Mouse (Mus musculus) stomach, embryonic 16.5 days (tissue): ENCODE results near the gene Rnf144a. TPM values are rescaled to one million over a fixed set of nuclear protein-coding genes. Genes with fewer than 3 reads are reported as not detected.
"Not testable (repeated sequence)": the region's sequence is repeated elsewhere in the genome, so short reads cannot be mapped to it uniquely, and the experiment has no call there.

ENCODE experiments used
- ATAC-seq: fragments of 200-750 bp; cut with Nextera tagmentation; 2 replicates; pipeline ENCODE4 v1.8.0; 2017; ENCODE audit warnings: moderate number of reproducible peaks, moderate TSS enrichment; ENCODE audit not compliant: insufficient read depth, low FRiP score
- H3K27ac ChIP-seq: fragments of 300-500 bp; sonication (generic); 2 replicates; pipeline ENCODE4 v1.5.1; 2014; ENCODE audit warnings: low read length
- H3K27me3 ChIP-seq: fragments of 300-500 bp; sonication (generic); 2 replicates; pipeline ENCODE4 v1.6.1; 2014; ENCODE audit warnings: low read length, control low read depth, mixed read lengths; ENCODE audit not compliant: control insufficient read depth, insufficient read depth
- H3K36me3 ChIP-seq: fragments of 300-500 bp; sonication (generic); 2 replicates; pipeline ENCODE4 v1.6.1; 2014; ENCODE audit warnings: low read length; ENCODE audit not compliant: control insufficient read depth, insufficient read depth
- H3K4me1 ChIP-seq: fragments of 300-500 bp; sonication (generic); 2 replicates; pipeline ENCODE4 v1.6.1; 2014; ENCODE audit warnings: low read length, control low read depth, mixed read lengths; ENCODE audit not compliant: control insufficient read depth, insufficient read depth
- H3K4me2 ChIP-seq: fragments of 300-500 bp; sonication (generic); 2 replicates; pipeline ENCODE4 v1.6.1; 2014; ENCODE audit warnings: low read depth, low read length, mixed read lengths
- H3K4me3 ChIP-seq: fragments of 300-500 bp; sonication (generic); replicated peaks from 2 replicates; pipeline ENCODE4 v1.5.1; 2014; ENCODE audit warnings: mild to moderate bottlenecking, low read length
- H3K9ac ChIP-seq: fragments of 300-500 bp; sonication (generic); 2 replicates; pipeline ENCODE4 v1.6.1; 2014; ENCODE audit warnings: low read length
- H3K9me3 ChIP-seq: fragments of 300-500 bp; sonication (generic); replicated peaks from 2 replicates; pipeline ENCODE4 v1.6.1; 2016; ENCODE audit warnings: low read length, control low read depth; ENCODE audit not compliant: control insufficient read depth
- WGBS: fragments of 180-500 bp; shearing (Covaris S2); extraction: QIAGEN DNeasy Blood & Tissue Kit; methylation state at CpG from one replicate; pipeline ENCODE4 v1.1.7; 2014; 5-methylcytosine and 5-hydroxymethylcytosine counted together
- polyA plus RNA-seq: library from polyadenylated mRNA; unstranded; fragments of >200 nt; fragmentation: Nextera tagmentation; extraction: Ambion mirVana; gene quantifications from 2 replicates; pipeline ENCODE4 v1.2.1, GENCODE M21; 2015

Gene Rnf144a
- polyA plus RNA-seq, 1 experiment from 2014 or later: 18.3 TPM

GRCm38 (mm10) chr12:26329031-26329675 lies 85.9 kb downstream of the Rnf144a start:
- ATAC-seq: no peak
- 77% methylated on average over 6 of the region's 6 CpGs for WGBS

GRCm38 (mm10) chr12:26323783-26324364 lies 91.2 kb downstream of the Rnf144a start:
- H3K36me3 ChIP-seq: no peaks in the 10 kb centered on the region
- no peak overlapping the region for H3K4me3 ChIP-seq
- H3K9me3 ChIP-seq: no peaks in the 10 kb centered on the region
- no peaks in the 10 kb centered on the region for H3K27me3 ChIP-seq
- 79% methylated on average over 5 of the region's 5 CpGs for WGBS
- no peak overlapping the region for H3K4me2 ChIP-seq
- no peak overlapping the region for H3K27ac ChIP-seq
- no peaks in the 10 kb centered on the region for H3K4me1 ChIP-seq
- no peak overlapping the region for H3K9ac ChIP-seq
- no peak for ATAC-seq

More at GRCm38 (mm10) chr12:26329031-26329675, 85.9 kb downstream of the Rnf144a start:
- no peaks in the 10 kb centered on the region for H3K4me1 ChIP-seq
- no peak overlapping the region for H3K9ac ChIP-seq
- H3K36me3 ChIP-seq: no peaks in the 10 kb centered on the region
- H3K4me2 ChIP-seq: no peak overlapping the region
- no peaks in the 10 kb centered on the region for H3K9me3 ChIP-seq
- no peaks in the 10 kb centered on the region for H3K27me3 ChIP-seq
- no peak overlapping the region for H3K27ac ChIP-seq
- H3K4me3 ChIP-seq: no peak overlapping the region

DNA sequence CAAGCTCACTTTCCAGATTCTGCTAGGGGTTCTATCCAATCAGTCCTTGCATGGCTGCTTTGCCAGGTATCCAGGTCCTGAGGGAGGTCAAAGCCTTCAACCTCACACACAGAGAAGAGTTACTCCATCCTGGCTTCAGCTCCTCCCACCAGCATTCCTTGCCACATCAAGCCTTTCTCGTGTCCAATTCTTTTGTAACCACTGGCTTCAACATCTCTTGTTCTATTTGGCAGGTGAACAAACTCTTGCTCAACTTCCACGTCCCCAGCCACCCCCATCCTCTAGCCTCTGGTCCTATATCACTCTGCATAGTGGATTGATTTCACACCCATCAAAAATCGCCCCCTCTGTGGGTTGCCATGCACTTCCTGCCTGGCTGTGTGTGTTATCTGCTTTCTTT lies 98.8 kb downstream of the Rnf144a start:
- 64% methylated on average over 3 of the region's 3 CpGs for WGBS
- Histone ChIP-seq H3K27ac (no peak overlapping the region), H3K4me3 (no peak overlapping the region), H3K9me3 (no peaks in the 10 kb centered on the region), H3K4me2 (no peak overlapping the region), H3K4me1 (no peaks in the 10 kb centered on the region), H3K36me3 (no peaks in the 10 kb centered on the region), H3K9ac (no peak overlapping the region), H3K27me3 (no peaks in the 10 kb centered on the region)
- ATAC-seq: no peak

- no peak overlapping the region for H3K4me2 ChIP-seq
- H3K9me3 ChIP-seq: no peaks in the 10 kb centered on the region
- H3K27ac ChIP-seq: no peak overlapping the region
- H3K4me1 ChIP-seq: no peaks in the 10 kb centered on the region
- H3K27me3 ChIP-seq: no peaks in the 10 kb centered on the region
- no peaks in the 10 kb centered on the region for H3K36me3 ChIP-seq
- H3K4me3 ChIP-seq: no peak overlapping the region
- ATAC-seq: no peak
- no peak overlapping the region for H3K9ac ChIP-seq
- WGBS: 36% methylated on average over 5 of the region's 5 CpGs
These were observed 100.1 kb downstream of the Rnf144a start for GRCm38 (mm10) chr12:26314959-26315358.

DNA sequence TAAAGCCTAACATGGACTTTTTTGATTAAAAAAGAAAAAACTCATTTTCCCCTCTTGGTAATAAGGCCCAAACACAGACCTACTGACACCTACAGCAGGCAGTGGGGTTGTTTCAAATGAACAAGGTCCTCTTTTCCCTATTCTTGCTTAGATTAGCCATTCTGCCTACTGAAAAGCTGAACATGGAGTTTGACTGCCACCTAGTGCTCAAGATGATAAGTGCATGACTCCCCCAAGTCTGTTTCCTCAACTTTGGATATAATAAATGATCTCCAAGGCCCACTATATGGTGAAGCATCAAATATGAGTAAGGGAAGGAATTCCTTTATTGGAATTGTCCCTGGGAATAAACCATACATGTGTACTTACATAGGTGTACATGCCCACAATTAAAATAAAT lies 103.5 kb downstream of the Rnf144a start:
- Histone ChIP-seq H3K9ac (no peak overlapping the region), H3K27ac (no peak overlapping the region), H3K36me3 (no peaks in the 10 kb centered on the region), H3K4me2 (no peak overlapping the region), H3K4me3 (no peak overlapping the region), H3K9me3 (no peaks in the 10 kb centered on the region), H3K4me1 (no peaks in the 10 kb centered on the region), H3K27me3 (no peaks in the 10 kb centered on the region)
- ATAC-seq: no peak

- Histone ChIP-seq H3K4me3 (no peak overlapping the region), H3K27ac (no peak overlapping the region), H3K9ac (no peak overlapping the region), H3K36me3 (no peaks in the 10 kb centered on the region), H3K9me3 (no peaks in the 10 kb centered on the region), H3K27me3 (no peaks in the 10 kb centered on the region), H3K4me1 (no peaks in the 10 kb centered on the region), H3K4me2 (no peak overlapping the region)
- no peak for ATAC-seq
- WGBS: 82% methylated on average over 11 of the region's 11 CpGs
These were observed 104.8 kb downstream of the Rnf144a start for GRCm38 (mm10) chr12:26310247-26310646.

GRCm38 (mm10) chr12:26302886-26303285 lies 112.2 kb downstream of the Rnf144a start:
- Histone ChIP-seq H3K9ac (no peak overlapping the region), H3K27me3 (no peaks in the 10 kb centered on the region), H3K4me2 (no peak overlapping the region), H3K9me3 (no peaks in the 10 kb centered on the region), H3K27ac (no peak overlapping the region), H3K4me3 (no peak overlapping the region), H3K36me3 (no peaks in the 10 kb centered on the region), H3K4me1 (no peaks in the 10 kb centered on the region)
- 71% methylated on average over 5 of the region's 5 CpGs for WGBS
- no peak for ATAC-seq

DNA sequence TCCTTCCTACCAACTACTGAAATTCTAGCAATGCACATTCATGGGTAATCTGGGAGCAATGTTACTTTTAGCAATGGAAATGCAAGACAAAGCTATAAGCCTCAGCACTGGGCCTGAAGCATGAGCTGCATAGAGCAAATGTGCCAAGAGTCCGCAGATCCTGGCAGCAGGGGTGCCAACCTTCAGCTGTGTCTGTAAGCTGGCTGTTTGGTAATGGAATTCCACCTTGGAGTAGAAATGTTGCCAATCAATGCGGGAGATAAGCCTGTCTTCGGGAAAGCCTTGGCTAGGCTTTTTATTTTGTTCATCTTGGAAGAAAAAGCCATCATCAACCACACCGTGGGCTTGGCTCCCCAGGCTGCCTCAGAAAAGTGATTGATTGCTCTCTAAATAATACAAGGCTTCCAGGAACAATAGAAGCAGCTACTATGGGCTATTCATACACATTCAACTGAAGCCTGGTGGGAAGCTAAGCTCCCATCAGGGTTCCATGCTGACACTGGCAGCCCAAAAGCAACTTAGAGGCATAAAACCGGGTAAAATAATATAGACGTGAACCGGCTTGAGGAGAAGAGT lies 115.5 kb downstream of the Rnf144a start:
- ATAC-seq: no peak
- Histone ChIP-seq H3K36me3 (no peaks in the 10 kb centered on the region), H3K4me1 (no peaks in the 10 kb centered on the region), H3K9ac (no peak overlapping the region), H3K4me2 (no peak overlapping the region), H3K4me3 (no peak overlapping the region), H3K27ac (no peak overlapping the region), H3K9me3 (no peaks in the 10 kb centered on the region), H3K27me3 (no peaks in the 10 kb centered on the region)
- 58% methylated on average over 7 of the region's 7 CpGs for WGBS

DNA sequence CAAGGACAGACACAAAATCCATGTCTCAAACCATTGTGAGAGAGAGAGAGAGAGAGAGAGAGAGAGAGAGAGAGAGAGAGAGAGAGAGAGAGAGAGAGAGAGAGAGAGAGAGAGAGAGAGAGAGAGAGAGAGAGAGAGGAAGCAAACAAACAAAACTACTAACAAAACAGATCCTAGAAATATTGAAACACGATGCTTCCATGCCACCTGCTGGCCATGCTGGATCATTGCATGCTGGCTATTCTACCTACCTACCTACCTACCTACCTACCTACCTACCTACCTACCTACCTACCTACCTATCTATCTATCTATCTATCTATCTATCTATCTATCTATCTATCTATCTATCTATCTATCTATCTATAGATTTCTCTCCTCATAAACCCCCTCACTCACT lies 119.1 kb downstream of the Rnf144a start:
- ATAC-seq, H3K36me3 ChIP-seq, H3K9ac ChIP-seq, H3K4me2 ChIP-seq, H3K27me3 ChIP-seq, H3K4me3 ChIP-seq, H3K4me1 ChIP-seq, H3K27ac ChIP-seq, H3K9me3 ChIP-seq: not testable (repeated sequence)
- WGBS: 0% methylated on average over 1 of the region's 1 CpGs
